Mouse (Mus musculus) bone marrow macrophage, adult 2 months (primary cell): ENCODE measurements around the gene Bpifb1.

Experiments used
- CTCF ChIP-seq: IDR thresholded peaks from 2 replicates; pipeline ENCODE4 v1.5.1; 2012; ENCODE audit warnings: low read depth, mild to moderate bottlenecking, low read length, moderate library complexity
- POLR2A ChIP-seq: IDR thresholded peaks from 2 replicates; pipeline ENCODE4 v1.6.1; 2012; ENCODE audit warnings: mild to moderate bottlenecking, low read depth, low read length, borderline replicate concordance

DNA sequence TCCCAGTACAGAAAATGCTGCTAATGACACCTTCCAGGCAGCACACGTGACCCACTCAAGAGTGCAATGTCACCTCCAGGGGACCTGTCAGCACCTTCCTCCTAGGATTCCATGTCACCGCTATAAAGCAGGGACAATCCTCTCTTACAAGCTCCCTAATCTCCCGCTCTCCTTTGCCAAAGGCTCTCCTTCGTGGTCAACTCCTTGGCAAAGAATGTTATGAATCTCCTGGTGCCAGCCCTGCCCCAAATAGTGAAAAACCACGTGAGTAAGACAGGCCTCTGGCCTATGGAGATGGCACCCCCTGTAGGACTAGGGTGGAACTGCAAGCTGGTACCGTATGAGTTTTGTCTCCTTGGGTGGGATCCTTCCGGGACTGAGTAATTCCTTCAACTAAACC is 16.3 kb downstream of the Bpifb1 start:
- TF ChIP-seq CTCF: peak; percentile 51; the same call in 1 of the 2 replicates
- no peak for TF ChIP-seq POLR2A
